23 mouse cellular contexts compared by ENCODE assay signal in genomic region chr2:128735089-128735488, GRCm38 (mm10). TPM values are rescaled to one million over a fixed set of nuclear protein-coding genes. Genes with fewer than 3 reads are reported as not detected.
DNase-seq lines count a peak whose midpoint lies in the region; ATAC-seq lines count a peak whose summit lies in the region.
"Had no signal": no experiment of that assay in that cellular context is flagged by ENCODE, and none has a peak within 500 bp of the region (broad histone marks: within the 10 kb centered on the region; RNA-seq: fewer than 3 reads in every experiment).

No protein-coding gene starts in this region.

- DNase-seq in cerebellum, postnatal 10 days = peak; percentile 52 to 67
- no peak for DNase-seq in intestine, embryonic 14.5 days (ENCODE audit: low spot score)
- peak; percentile 57 for DNase-seq in 3T3-L1 (ENCODE audit: low read depth, low spot score)
- DNase-seq in frontal cortex, postnatal 36 days (ENCODE audit: low spot score in 2 of 2) = no peak
- no peak for DNase-seq in adrenal gland, adult 18-20 months (ENCODE audit: low spot score in 2 of 2)
- DNase-seq: cerebellum, adult 9-10 months; forebrain, postnatal 0 days; heart, postnatal 10 days; kidney, postnatal 4 days; right cerebral cortex, postnatal 25 days; thymus, adult 18-20 months had no signal

- 0 out of 2 replicates have a peak overlapping the region, but pooled peaks have one; percentile 38 for H3K27ac ChIP-seq in intestine, embryonic 14.5 days (ENCODE audit: low read depth)
- no peak overlapping the region for H3K27ac ChIP-seq in intestine, embryonic 15.5 days
- peak overlapping the region; percentile 31 for H3K27ac ChIP-seq in lung, embryonic 16.5 days (ENCODE audit: low read length)
- H3K27ac ChIP-seq: forebrain, embryonic 10.5 days; kidney, embryonic 15.5 days; limb, embryonic 15.5 days; liver, embryonic 15.5 days; midbrain, embryonic 13.5 days; neural tube, embryonic 12.5 days; stomach, embryonic 15.5 days had no signal

- WGBS in intestine, embryonic 14.5 days = 39% methylated on average over 3 of the region's 3 CpGs
- WGBS in intestine, embryonic 15.5 days = 36% methylated on average over 3 of the region's 3 CpGs
- WGBS in lung, embryonic 16.5 days = 33% methylated on average over 3 of the region's 3 CpGs

- peaks cover 6% of the 10 kb centered on the region; the same call in 1 of the 2 replicates for H3K4me1 ChIP-seq in intestine, embryonic 14.5 days (replicated peaks; ENCODE audit: control insufficient read depth, insufficient read depth, low read length)
- peaks cover 3% of the 10 kb centered on the region; the same call in 1 of the 2 replicates for H3K4me1 ChIP-seq in intestine, embryonic 15.5 days (replicated peaks)
- H3K4me1 ChIP-seq in lung, embryonic 16.5 days (replicated peaks; ENCODE audit: control insufficient read depth, insufficient read depth, low read length) = peaks cover 12% of the 10 kb centered on the region; the same call in 1 of the 2 replicates
- H3K4me1 ChIP-seq: liver, embryonic 15.5 days; midbrain, embryonic 13.5 days; neural tube, embryonic 12.5 days had no signal

- H3K9ac ChIP-seq in intestine, embryonic 14.5 days (ENCODE audit: low read length) = no peak overlapping the region
- H3K9ac ChIP-seq in intestine, embryonic 15.5 days = no peak overlapping the region
- no peak overlapping the region for H3K9ac ChIP-seq in lung, embryonic 16.5 days (ENCODE audit: low read length)
- H3K9ac ChIP-seq: forebrain, postnatal 0 days; kidney, embryonic 15.5 days; limb, embryonic 15.5 days; liver, embryonic 15.5 days; midbrain, embryonic 13.5 days; neural tube, embryonic 12.5 days; stomach, embryonic 15.5 days had no signal

- no peak overlapping the region for H3K4me3 ChIP-seq in intestine, embryonic 14.5 days (ENCODE audit: low read depth, low read length)
- no peak overlapping the region for H3K4me3 ChIP-seq in intestine, embryonic 15.5 days (replicated peaks)
- H3K4me3 ChIP-seq in lung, embryonic 16.5 days (ENCODE audit: low read length) = no peak overlapping the region
- H3K4me3 ChIP-seq: forebrain, embryonic 10.5 days; kidney, embryonic 15.5 days; limb, embryonic 15.5 days; liver, embryonic 15.5 days; midbrain, embryonic 13.5 days; neural tube, embryonic 12.5 days; stomach, embryonic 15.5 days had no signal

- H3K4me2 ChIP-seq in intestine, embryonic 14.5 days (ENCODE audit: low read length) = no peak overlapping the region
- H3K4me2 ChIP-seq in intestine, embryonic 15.5 days (replicated peaks) = no peak overlapping the region
- no peak overlapping the region for H3K4me2 ChIP-seq in lung, embryonic 16.5 days (ENCODE audit: low read depth, low read length)
- H3K4me2 ChIP-seq: kidney, embryonic 15.5 days; limb, embryonic 15.5 days; liver, embryonic 15.5 days; midbrain, embryonic 13.5 days; neural tube, embryonic 12.5 days; stomach, embryonic 15.5 days had no signal

- H3K9me3 ChIP-seq in intestine, embryonic 14.5 days (ENCODE audit: control insufficient read depth, low read length) = no peaks in the 10 kb centered on the region
- no peaks in the 10 kb centered on the region for H3K9me3 ChIP-seq in intestine, embryonic 15.5 days
- no peaks in the 10 kb centered on the region for H3K9me3 ChIP-seq in lung, embryonic 16.5 days (ENCODE audit: control insufficient read depth, low read length)
- H3K9me3 ChIP-seq: forebrain, embryonic 10.5 days; kidney, embryonic 15.5 days; limb, embryonic 15.5 days; liver, embryonic 15.5 days; midbrain, embryonic 13.5 days; neural tube, embryonic 12.5 days; stomach, embryonic 15.5 days had no signal

- H3K27me3 ChIP-seq in intestine, embryonic 14.5 days (replicated peaks; ENCODE audit: control insufficient read depth, insufficient read depth, low read length) = no peaks in the 10 kb centered on the region
- no peaks in the 10 kb centered on the region for H3K27me3 ChIP-seq in intestine, embryonic 15.5 days (replicated peaks)
- no peaks in the 10 kb centered on the region for H3K27me3 ChIP-seq in lung, embryonic 16.5 days (ENCODE audit: control insufficient read depth, insufficient read depth, low read depth, low read length)
- H3K27me3 ChIP-seq: kidney, embryonic 15.5 days; limb, embryonic 15.5 days; liver, embryonic 15.5 days; midbrain, embryonic 13.5 days; neural tube, embryonic 12.5 days; stomach, embryonic 15.5 days had no signal

- no peak for ATAC-seq in cerebellum, adult (ENCODE audit: insufficient number of reproducible peaks, low FRiP score, low TSS enrichment)
- ATAC-seq in intestine, embryonic 14.5 days (replicated peaks; ENCODE audit: low FRiP score, low TSS enrichment, low read depth) = no peak
- no peak for ATAC-seq in intestine, embryonic 15.5 days
- ATAC-seq in lung, embryonic 16.5 days (ENCODE audit: low read depth) = peak; percentile 72
- ATAC-seq: CD4-positive, CD25-positive, alpha-beta regulatory T cell, adult 4 months; forebrain, postnatal 0 days; inflammation-experienced regulatory T-cells, adult 6 months; midbrain, embryonic 13.5 days had no signal

- H3K36me3 ChIP-seq in intestine, embryonic 14.5 days (ENCODE audit: control insufficient read depth, insufficient read depth, low read length) = peaks cover 9% of the 10 kb centered on the region; the same call in 1 of the 2 replicates
- H3K36me3 ChIP-seq in intestine, embryonic 15.5 days = no peaks in the 10 kb centered on the region
- no peaks in the 10 kb centered on the region for H3K36me3 ChIP-seq in lung, embryonic 16.5 days (ENCODE audit: control insufficient read depth, insufficient read depth, low read length)
- H3K36me3 ChIP-seq: liver, embryonic 15.5 days; midbrain, embryonic 13.5 days; neural tube, embryonic 12.5 days; stomach, embryonic 15.5 days had no signal

RNA-seq across cellular contexts. Expression of gene Mertk, which starts 36.3 kb away (rescaled TPM):
- 6.7 and 7.0 TPM in 2 replicates for polyA plus RNA-seq in intestine, embryonic 14.5 days (2014; fragmentation: Nextera tagmentation; extraction: Ambion mirVana)
- 9.4 and 10.1 TPM in 2 replicates for polyA plus RNA-seq in intestine, embryonic 15.5 days (2015; fragmentation: Nextera tagmentation; extraction: Ambion mirVana)
- 7.8 and 9.2 TPM in 2 replicates for polyA plus RNA-seq in lung, embryonic 16.5 days (2015; fragmentation: Nextera tagmentation; extraction: Ambion mirVana)
- total RNA-seq in adrenal gland, adult 18-20 months (2021) = 10 to 100 TPM; 12.8 to 17.5 TPM

RNA-seq across cellular contexts. Expression of gene Anapc1, which starts 47.9 kb away (rescaled TPM):
- polyA plus RNA-seq in intestine, embryonic 14.5 days (2014; fragmentation: Nextera tagmentation; extraction: Ambion mirVana) = 80.4 and 84.8 TPM in 2 replicates
- polyA plus RNA-seq in intestine, embryonic 15.5 days (2015; fragmentation: Nextera tagmentation; extraction: Ambion mirVana) = 53.3 and 53.5 TPM in 2 replicates
- polyA plus RNA-seq in lung, embryonic 16.5 days (2015; fragmentation: Nextera tagmentation; extraction: Ambion mirVana) = 56.8 and 60.7 TPM in 2 replicates
- 10 to 100 TPM; 53.2 to 69.8 TPM for total RNA-seq in adrenal gland, adult 18-20 months (2021)

Comparison
In these comparisons a context has a peak if more than half of its experiments do, and no peak if none do; other contexts are left out.
1. DNase-seq: peak in cerebellum, postnatal 10 days (2 of 2) and 3T3-L1 (single experiment); none in intestine, embryonic 14.5 days (single experiment), frontal cortex, postnatal 36 days (0 of 2) and adrenal gland, adult 18-20 months (0 of 2).